Mouse (Mus musculus) Patski (cell line): ENCODE measurements around the gene Snd1. TPM values are rescaled to one million over a fixed set of nuclear protein-coding genes. Genes with fewer than 3 reads are reported as not detected.

ENCODE experiments used
- ATAC-seq: fragments of 100-300 bp; one replicate; pipeline ENCODE4 v1.8.0; 2021
- CTCF ChIA-PET: fragments of 350-600 bp; sonication (Branson Sonifier 250); formaldehyde crosslinking; loops from one replicate; lab custom pipeline; 2022; ENCODE audit warnings: inconsistent platforms; lab: Charles Lee
- POLR2A ChIA-PET: fragments of 350-600 bp; sonication (Branson Sonifier 250); formaldehyde crosslinking; loops from one replicate; lab custom pipeline; 2022; ENCODE audit warnings: antibody characterized with exemption, inconsistent platforms; lab: Charles Lee
- DNase-seq: peaks from one replicate; pipeline ENCODE4 v3.0.0-alpha.2; 2011; ENCODE audit warnings: low read depth, low spot score
- H3K27me3 ChIP-seq: fragments of 371-371 bp; one replicate; pipeline ENCODE4 v1.5.1; 2021
- CTCF ChIP-seq: fragments of 100-300 bp; IDR thresholded peaks from one replicate; pipeline ENCODE4 v1.5.1; 2021
- in situ Hi-C: fragments of 300-500 bp; cut with MboI; formaldehyde crosslinking; loops from 3 replicates; pipeline ENCODE4 v1.11.1; 2018; ENCODE audit warnings: low pct_unique_long_range_greater_than_20kb, mixed read lengths
- polyA plus RNA-seq: library from polyadenylated mRNA; unstranded; gene quantifications from one replicate; pipeline ENCODE4 v1.2.3, GENCODE M21; 2021

Gene Snd1
- polyA plus RNA-seq = 107 TPM

GRCm38 (mm10) chr6:28474839-28475238, at the start of gene Snd1:
Gene Snd1, plus strand, starts transcription at chr6:28475139.
- DNase-seq (no peak), ATAC-seq (no peak)
- POLR2A ChIA-PET = interaction anchor here (1.0 kb wide), 1 partner anchor 43 kb away, joined by 3 read pairs; no protein-coding TSS in a partner anchor
- no peak for TF ChIP-seq CTCF
- no peaks in the 10 kb centered on the region for H3K27me3 ChIP-seq
- in situ Hi-C loops = loop anchor here (5.0 kb wide), 1 partner anchor 48 kb away; the partner anchor contains the start of genes Fscn3 and Gcc1
- CTCF ChIA-PET = no interaction called here

GRCm38 (mm10) chr6:28427096-28427839, 47.7 kb upstream of the Snd1 start, which contains the start of gene Fscn3:
Gene Fscn3, plus strand, starts transcription at chr6:28427789.
- CTCF ChIA-PET = interaction anchor here (0.8 kb wide), 1 partner anchor 597 kb away, joined by 3 read pairs; no protein-coding TSS in a partner anchor
- no peak for TF ChIP-seq CTCF
- in situ Hi-C loops = loop anchor here (5.0 to 10.0 kb wide), 3 partner anchors 50 to 718 kb away; partner anchors contain the start of gene Snd1

DNA sequence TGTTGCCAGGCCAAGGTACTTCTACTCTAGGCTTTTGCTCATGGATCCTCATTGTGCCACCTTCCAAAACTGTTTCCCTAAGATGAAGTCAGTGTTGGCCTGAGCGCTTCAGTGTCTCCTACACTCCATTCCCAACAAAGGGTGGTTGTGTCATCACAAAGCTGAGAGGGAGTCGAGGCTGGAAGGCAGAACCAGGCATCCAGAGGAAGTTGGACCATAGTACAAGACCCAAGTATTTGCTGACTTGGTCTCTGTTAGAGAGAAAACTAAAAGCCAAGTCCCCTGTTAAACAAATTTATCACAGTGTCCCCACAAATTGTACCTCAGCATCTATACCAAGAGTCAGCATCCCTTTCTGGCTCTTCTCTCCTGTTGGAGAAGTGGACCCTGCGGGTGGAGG, 46.6 kb upstream of the Snd1 start, which contains the start of gene Gcc1:
Gcc1 (minus strand) TSS at position 101 of the 400 bp plus-strand sequence.
- DNase-seq = no peak
- in situ Hi-C loops = loop anchor here (5.0 to 10.0 kb wide), 3 partner anchors 49 to 717 kb away; partner anchors contain the start of gene Snd1
- CTCF ChIA-PET = no interaction called here

More at GRCm38 (mm10) chr6:28427096-28427839, 47.7 kb upstream of the Snd1 start, which contains the start of gene Fscn3:
- ATAC-seq (no peak), DNase-seq (no peak)
- H3K27me3 ChIP-seq = no peaks in the 10 kb centered on the region
- POLR2A ChIA-PET = no interaction called here

DNA sequence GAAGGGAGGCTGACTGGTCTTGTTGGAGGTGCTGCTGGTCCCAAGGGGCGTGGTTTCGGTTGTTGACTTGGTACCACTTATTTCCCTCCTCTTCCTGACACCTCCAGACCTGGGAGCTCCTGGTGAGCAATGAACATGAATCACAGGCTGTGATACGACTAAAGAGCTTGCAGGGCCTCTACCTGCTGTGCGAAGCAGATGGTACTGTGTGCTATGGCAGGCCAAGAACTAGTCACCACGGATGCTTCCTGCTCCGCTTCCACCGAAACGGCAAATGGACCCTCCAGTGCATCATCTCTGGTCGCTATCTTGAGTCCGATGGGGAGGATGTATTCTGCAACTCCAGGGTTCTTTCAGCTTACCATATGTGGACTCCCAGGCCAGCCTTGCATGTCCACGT, 45.1 kb upstream of the Snd1 start:
- in situ Hi-C loops = loop anchor here (5.0 to 10.0 kb wide), 3 partner anchors 47 to 715 kb away; partner anchors contain the start of gene Snd1
- CTCF ChIA-PET = no interaction called here
- DNase-seq (no peak), ATAC-seq (no peak)
- H3K27me3 ChIP-seq = no peaks in the 10 kb centered on the region
- no peak for TF ChIP-seq CTCF
- POLR2A ChIA-PET = no interaction called here

More for the DNA sequence above, 46.6 kb upstream of the Snd1 start, which contains the start of gene Gcc1:
- POLR2A ChIA-PET = no interaction called here
- no peaks in the 10 kb centered on the region for H3K27me3 ChIP-seq
- ATAC-seq = no peak
- TF ChIP-seq CTCF = no peak

DNA sequence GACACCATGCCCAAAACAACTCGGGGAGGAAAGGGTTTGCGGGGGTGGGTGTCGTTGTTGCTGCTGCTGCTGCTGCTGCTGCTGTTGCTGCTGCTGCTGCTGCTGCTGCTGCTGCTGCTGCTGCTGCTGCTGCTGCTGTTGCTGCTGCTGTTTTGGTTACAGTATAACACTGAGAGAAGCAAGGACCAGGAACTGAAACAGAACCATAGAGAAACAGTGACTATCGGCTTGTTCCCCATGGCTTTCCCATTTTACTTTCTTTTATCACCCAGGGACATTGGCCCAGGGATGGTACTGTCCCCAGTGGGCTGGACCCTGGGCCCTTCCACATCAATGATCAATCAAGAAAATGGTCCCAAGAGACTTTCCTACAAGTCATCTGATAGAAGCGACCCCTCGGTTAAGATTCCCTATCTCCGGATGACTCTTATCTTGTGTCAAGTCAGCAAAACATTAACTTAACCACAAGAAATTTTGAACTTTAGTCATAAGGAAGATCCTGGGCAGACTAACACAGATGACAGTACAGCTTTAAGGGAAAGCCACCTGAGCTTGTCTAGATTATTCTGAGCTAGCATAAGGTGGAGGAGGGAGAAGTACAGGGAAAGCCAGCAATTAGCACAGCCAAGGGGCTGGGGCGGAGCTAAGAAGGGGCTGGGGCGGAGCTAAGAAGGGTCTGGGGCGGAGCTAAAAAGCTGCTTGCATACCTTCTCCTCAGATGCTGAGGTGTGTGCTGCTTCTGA, 44.0 kb upstream of the Snd1 start:
- ChIA-PET POLR2A (interaction anchor here (0.7 kb wide), 1 partner anchor 44 kb away, joined by 3 read pairs; the partner anchor contains the start of gene Snd1), CTCF (interaction anchor here (1.4 kb wide), 1 partner anchor 16 kb away, joined by 3 read pairs; no protein-coding TSS in a partner anchor)
- H3K27me3 ChIP-seq = no peaks in the 10 kb centered on the region
- TF ChIP-seq CTCF = no peak
- in situ Hi-C loops = no loop called here
- DNase-seq (no peak), ATAC-seq (no peak)

DNA sequence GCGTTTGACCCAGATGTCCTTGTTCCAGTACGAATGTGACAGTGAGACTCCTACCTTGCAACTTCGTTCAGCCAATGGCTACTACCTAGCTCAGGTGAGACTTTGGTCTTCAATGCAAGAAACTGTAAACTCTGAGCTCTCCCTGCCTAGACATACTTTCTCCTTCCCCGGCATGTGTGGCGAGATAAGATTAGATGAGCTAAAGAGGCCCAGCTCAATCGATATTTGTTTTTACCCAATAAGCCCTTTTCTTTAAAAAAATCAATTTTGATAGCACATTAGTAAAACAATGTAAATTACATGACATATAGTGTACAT, 43.4 kb upstream of the Snd1 start:
- ChIA-PET CTCF (interaction anchor here (0.9 to 1.4 kb wide), 2 partner anchors 16 to 38 kb away, joined by 3 read pairs; no protein-coding TSS in a partner anchor), POLR2A (interaction anchor here (0.7 kb wide), 1 partner anchor 44 kb away, joined by 3 read pairs; the partner anchor contains the start of gene Snd1)
- in situ Hi-C loops = no loop called here
- ATAC-seq = no peak
- TF ChIP-seq CTCF = no peak
- no peak for DNase-seq
- no peaks in the 10 kb centered on the region for H3K27me3 ChIP-seq

DNA sequence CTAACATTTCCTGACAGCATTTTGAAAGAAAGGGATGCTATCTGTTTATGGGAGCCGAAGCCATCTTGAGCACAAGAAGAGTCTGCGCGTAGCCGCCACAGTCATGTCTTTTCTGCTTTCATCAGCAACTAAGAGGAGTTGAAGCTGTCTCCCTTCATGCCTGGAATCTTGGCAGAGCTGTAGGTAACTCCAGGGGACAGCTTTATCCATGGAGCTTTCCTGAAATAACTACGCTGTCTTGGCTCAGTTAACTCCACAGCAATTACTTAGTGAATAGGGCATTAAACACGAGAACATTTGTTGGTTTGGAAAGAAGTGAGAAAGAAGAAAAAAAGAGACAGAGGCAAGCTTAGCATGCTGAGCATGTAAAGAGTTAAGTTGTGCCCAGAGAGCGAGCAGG, 27.0 kb upstream of the Snd1 start:
- no peak for TF ChIP-seq CTCF
- in situ Hi-C loops = no loop called here
- ATAC-seq (no peak), DNase-seq (no peak)
- H3K27me3 ChIP-seq = peaks cover 31% of the 10 kb centered on the region
- ChIA-PET POLR2A (no interaction called here), CTCF (no interaction called here)

GRCm38 (mm10) chr6:28449253-28449652, 25.7 kb upstream of the Snd1 start, which contains the start of gene Pax4:
Gene Pax4, minus strand, starts transcription at chr6:28449353.
- TF ChIP-seq CTCF = no peak
- ATAC-seq = no peak
- H3K27me3 ChIP-seq = peaks cover 31% of the 10 kb centered on the region
- in situ Hi-C loops = no loop called here
- no peak for DNase-seq
- POLR2A ChIA-PET = no interaction called here
- CTCF ChIA-PET = no interaction called here

DNA sequence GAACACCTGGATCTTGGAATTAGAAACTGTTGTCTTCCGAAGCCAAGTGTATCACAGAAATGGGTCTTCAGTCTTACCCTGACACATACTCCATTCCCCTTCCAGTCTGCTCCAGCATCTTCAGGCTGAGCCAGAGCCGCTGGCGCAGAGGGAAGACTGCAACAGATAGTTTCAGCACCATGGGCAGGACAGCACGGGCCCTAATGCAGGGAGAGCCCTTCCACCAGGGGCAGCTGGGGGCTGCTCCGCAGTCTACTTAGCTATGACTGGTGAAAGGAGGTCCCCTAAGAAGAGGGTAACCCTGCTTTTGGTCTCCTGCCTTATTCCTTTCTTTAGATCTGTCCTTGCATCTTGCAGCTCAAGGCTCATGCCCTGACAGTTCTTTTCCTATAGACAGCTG, 24.5 kb upstream of the Snd1 start:
- ChIA-PET CTCF (interaction anchor here (2.0 kb wide), 1 partner anchor 10 kb away, joined by 6 read pairs; no protein-coding TSS in a partner anchor), POLR2A (no interaction called here)
- no peak for TF ChIP-seq CTCF
- H3K27me3 ChIP-seq = peaks cover 41% of the 10 kb centered on the region
- in situ Hi-C loops = no loop called here
- no peak for DNase-seq
- ATAC-seq = no peak

- TF ChIP-seq CTCF = no peak
- peaks cover 41% of the 10 kb centered on the region for H3K27me3 ChIP-seq
- POLR2A ChIA-PET = no interaction called here
These were observed 24.0 kb upstream of the Snd1 start for GRCm38 (mm10) chr6:28450977-28451376.

More at GRCm38 (mm10) chr6:28450977-28451376, 24.0 kb upstream of the Snd1 start:
- in situ Hi-C loops = no loop called here
- DNase-seq = no peak
- CTCF ChIA-PET = interaction anchor here (2.0 kb wide), 1 partner anchor 9 kb away, joined by 6 read pairs; no protein-coding TSS in a partner anchor
- no peak for ATAC-seq
